Mouse (Mus musculus): ENCODE measurements around the gene Gm15294. TPM values are rescaled to one million over a fixed set of nuclear protein-coding genes. Genes with fewer than 3 reads are reported as not detected.
A peak's percentile ranks its signal among the peaks of the same experiment; 100 is the strongest.

Gm15294 gene
- polyA plus RNA-seq (2016; fragmentation: Nextera tagmentation; extraction: Ambion mirVana), result not detected in 2 replicates

- Histone ChIP-seq H3K27ac (no peak within 1 kb of the TSS), H3K9me3 (no peaks in the 10 kb centered on the region), H3K4me2 (no peak within 1 kb of the TSS), H3K27me3 (peaks cover 5% of the 10 kb centered on the region; the same call in 1 of the 2 replicates), H3K4me3 (replicated peaks) (no peak within 1 kb of the TSS), H3K4me1 (no peaks in the 10 kb centered on the region), H3K36me3 (replicated peaks) (no peaks in the 10 kb centered on the region), H3K9ac (no peak within 1 kb of the TSS)
- ATAC-seq (ENCODE audit: low FRiP score), result no peak
- 99% methylated on average over 4 of the region's 4 CpGs for WGBS
Observed at GRCm38 (mm10) chrX:141875135-141875534, at the start of gene Gm15294. Gene Gm15294, minus strand, starts transcription at chrX:141875235.

GRCm38 (mm10) chrX:141884336-141885048, 9.5 kb upstream of the Gm15294 start:
- ATAC-seq (ENCODE audit: low FRiP score), result no peak
- Histone ChIP-seq H3K9me3 (no peaks in the 10 kb centered on the region), H3K27ac (no peak overlapping the region), H3K4me2 (no peak overlapping the region), H3K36me3 (replicated peaks) (no peaks in the 10 kb centered on the region), H3K4me3 (replicated peaks) (no peak overlapping the region), H3K4me1 (no peaks in the 10 kb centered on the region), H3K9ac (no peak overlapping the region), H3K27me3 (peaks cover 9% of the 10 kb centered on the region)
- 55% methylated on average over 4 of the region's 4 CpGs for WGBS

- no peaks in the 10 kb centered on the region for H3K9me3 ChIP-seq
- no peaks in the 10 kb centered on the region for H3K36me3 ChIP-seq (replicated peaks)
- no peak overlapping the region for H3K4me2 ChIP-seq
- H3K27me3 ChIP-seq, result peaks cover 5% of the 10 kb centered on the region; the same call in 1 of the 2 replicates
- H3K27ac ChIP-seq, result no peak overlapping the region
- ATAC-seq (ENCODE audit: low FRiP score), result no peak
- H3K9ac ChIP-seq, result no peak overlapping the region
- H3K4me3 ChIP-seq (replicated peaks), result no peak overlapping the region
- 35% methylated on average over 11 of the region's 11 CpGs for WGBS
- H3K4me1 ChIP-seq, result no peaks in the 10 kb centered on the region
Observed at GRCm38 (mm10) chrX:141874024-141874423, 1.0 kb downstream of the Gm15294 start.

GRCm38 (mm10) chrX:141873597-141873996, 1.4 kb downstream of the Gm15294 start:
- Histone ChIP-seq H3K27me3 (peaks cover 5% of the 10 kb centered on the region; the same call in 1 of the 2 replicates), H3K27ac (no peak overlapping the region), H3K4me1 (no peaks in the 10 kb centered on the region), H3K4me3 (replicated peaks) (no peak overlapping the region), H3K36me3 (replicated peaks) (no peaks in the 10 kb centered on the region), H3K4me2 (no peak overlapping the region), H3K9ac (no peak overlapping the region), H3K9me3 (no peaks in the 10 kb centered on the region)
- ATAC-seq (ENCODE audit: low FRiP score), result no peak
- 60% methylated on average over 2 of the region's 4 CpGs for WGBS

- Histone ChIP-seq H3K27me3 (peaks cover 9% of the 10 kb centered on the region), H3K4me3 (replicated peaks) (no peak overlapping the region), H3K36me3 (replicated peaks) (no peaks in the 10 kb centered on the region), H3K9me3 (no peaks in the 10 kb centered on the region), H3K4me1 (no peaks in the 10 kb centered on the region), H3K4me2 (peak overlapping the region; percentile 8; the same call in 1 of the 2 replicates), H3K9ac (no peak overlapping the region), H3K27ac (peak overlapping the region; percentile 31; the same call in 1 of the 2 replicates)
- WGBS, result 39% methylated on average over 6 of the region's 6 CpGs
- peak; percentile 88 for ATAC-seq (ENCODE audit: low FRiP score)
Observed at GRCm38 (mm10) chrX:141855684-141856396, 19.2 kb downstream of the Gm15294 start.

Other genes starting within 250 kb of the Gm15294 start
- 2.6 and 3.0 TPM in 2 replicates for gene Irs4, start 150.0 kb downstream of the Gm15294 start, polyA plus RNA-seq (2016; fragmentation: Nextera tagmentation; extraction: Ambion mirVana)

Measured in forebrain, embryonic 12.5 days (tissue).